Mouse (Mus musculus) intestine, embryonic 15.5 days (tissue): ENCODE measurements at regions not wholly inside any gene's neighbourhood (a gene's known extent, or its start where the extent isn't known, plus 50 kb on each side); places are given as distances from the start of the nearest gene placed in this dataset.

Experiments used
- ATAC-seq: fragments of 200-750 bp; cut with Nextera tagmentation; 2 replicates; pipeline ENCODE4 v1.8.0; 2017; ENCODE audit warnings: moderate TSS enrichment, moderate library complexity
- H3K27ac ChIP-seq: fragments of 300-500 bp; sonication (generic); 2 replicates; pipeline ENCODE4 v1.5.1; 2015; ENCODE audit warnings: mild to moderate bottlenecking, inconsistent platforms
- H3K27me3 ChIP-seq: fragments of 300-500 bp; sonication (generic); replicated peaks from 2 replicates; pipeline ENCODE4 v1.6.1; 2015; ENCODE audit warnings: inconsistent platforms
- H3K36me3 ChIP-seq: fragments of 300-500 bp; sonication (generic); 2 replicates; pipeline ENCODE4 v1.6.1; 2015; ENCODE audit warnings: inconsistent platforms
- H3K4me1 ChIP-seq: fragments of 300-500 bp; sonication (generic); replicated peaks from 2 replicates; pipeline ENCODE4 v1.6.1; 2015; ENCODE audit warnings: inconsistent platforms
- H3K4me2 ChIP-seq: fragments of 300-500 bp; sonication (generic); replicated peaks from 2 replicates; pipeline ENCODE4 v1.6.1; 2015; ENCODE audit warnings: mild to moderate bottlenecking, inconsistent platforms
- H3K4me3 ChIP-seq: fragments of 300-500 bp; sonication (generic); replicated peaks from 2 replicates; pipeline ENCODE4 v1.5.1; 2015; ENCODE audit warnings: inconsistent platforms
- H3K9ac ChIP-seq: fragments of 300-500 bp; sonication (generic); 2 replicates; pipeline ENCODE4 v1.6.1; 2015; ENCODE audit warnings: inconsistent platforms
- H3K9me3 ChIP-seq: fragments of 300-500 bp; sonication (generic); 2 replicates; pipeline ENCODE4 v1.6.1; 2016; ENCODE audit warnings: inconsistent platforms
- WGBS: fragments of 180-500 bp; shearing (Covaris S2); methylation state at CpG from one replicate; pipeline ENCODE4 v1.1.7; 2015; 5-methylcytosine and 5-hydroxymethylcytosine counted together

DNA sequence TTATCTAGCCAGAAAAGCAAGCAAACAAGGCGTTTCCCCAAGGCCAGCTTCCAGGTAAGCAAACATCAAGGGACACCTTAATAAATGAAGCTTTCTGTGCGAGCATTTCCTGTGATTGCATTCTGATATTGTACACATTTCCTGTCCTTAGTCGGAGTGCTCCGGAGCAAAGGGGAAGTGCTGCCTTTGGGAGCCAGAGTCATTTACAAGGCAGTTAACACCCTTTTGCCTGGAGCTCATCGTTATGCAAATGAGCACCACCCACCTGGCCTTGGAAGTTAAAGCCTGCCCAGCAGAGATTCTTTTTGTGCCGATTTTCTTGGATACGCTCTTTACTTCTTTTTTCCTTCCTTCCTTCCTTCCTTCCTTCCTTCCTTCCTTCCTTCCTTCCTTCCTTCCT, 147.0 kb downstream of the Bcl2l11 start:
- Histone ChIP-seq H3K9ac (no peak overlapping the region), H3K9me3 (no peaks in the 10 kb centered on the region), H3K27me3 (no peaks in the 10 kb centered on the region), H3K4me3 (no peak overlapping the region), H3K36me3 (no peaks in the 10 kb centered on the region), H3K27ac (no peak overlapping the region), H3K4me1 (no peaks in the 10 kb centered on the region; the same call in none of the 2 replicates), H3K4me2 (0 out of 2 replicates have a peak overlapping the region, but pooled peaks have one; percentile 17)
- WGBS = 12% methylated on average over 7 of the region's 7 CpGs
- ATAC-seq = no peak; the same call in 1 of the 2 replicates

DNA sequence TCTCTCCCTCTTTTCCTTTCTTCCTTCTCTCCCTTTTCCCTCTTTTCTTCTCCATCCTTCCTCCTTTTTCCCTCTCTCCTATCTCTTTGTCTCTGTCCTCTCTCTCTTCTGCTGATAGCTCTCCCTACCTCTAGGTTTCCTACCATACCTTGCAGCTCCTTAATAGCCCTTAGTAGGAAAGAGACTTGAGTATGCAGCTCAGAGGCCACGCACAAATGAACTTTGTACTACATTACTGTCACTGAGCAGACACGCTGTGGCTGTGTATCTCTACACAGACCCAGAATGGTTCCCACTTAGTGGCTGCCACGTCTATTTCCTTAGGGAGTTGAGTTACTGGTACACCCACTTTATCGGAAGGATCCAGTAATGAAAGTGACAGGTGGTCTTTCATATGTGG, 147.5 kb downstream of the Bcl2l11 start:
- ATAC-seq = peak; percentile 72

GRCm38 (mm10) chr2:128276337-128276736, 150.5 kb downstream of the Bcl2l11 start:
- Histone ChIP-seq H3K36me3 (no peaks in the 10 kb centered on the region), H3K9me3 (no peaks in the 10 kb centered on the region), H3K4me2 (no peak overlapping the region), H3K4me3 (no peak overlapping the region), H3K27ac (no peak overlapping the region), H3K9ac (no peak overlapping the region), H3K4me1 (peaks cover 12% of the 10 kb centered on the region), H3K27me3 (no peaks in the 10 kb centered on the region)
- no peak for ATAC-seq
- 83% methylated on average over 5 of the region's 5 CpGs for WGBS

More for the DNA sequence above, 147.5 kb downstream of the Bcl2l11 start:
- H3K27ac ChIP-seq = no peak overlapping the region
- no peaks in the 10 kb centered on the region for H3K9me3 ChIP-seq
- H3K36me3 ChIP-seq = no peaks in the 10 kb centered on the region
- no peaks in the 10 kb centered on the region for H3K27me3 ChIP-seq
- H3K4me2 ChIP-seq = no peak overlapping the region
- H3K4me3 ChIP-seq = no peak overlapping the region
- no peaks in the 10 kb centered on the region; the same call in none of the 2 replicates for H3K4me1 ChIP-seq
- WGBS = 49% methylated on average over 4 of the region's 4 CpGs
- H3K9ac ChIP-seq = no peak overlapping the region

DNA sequence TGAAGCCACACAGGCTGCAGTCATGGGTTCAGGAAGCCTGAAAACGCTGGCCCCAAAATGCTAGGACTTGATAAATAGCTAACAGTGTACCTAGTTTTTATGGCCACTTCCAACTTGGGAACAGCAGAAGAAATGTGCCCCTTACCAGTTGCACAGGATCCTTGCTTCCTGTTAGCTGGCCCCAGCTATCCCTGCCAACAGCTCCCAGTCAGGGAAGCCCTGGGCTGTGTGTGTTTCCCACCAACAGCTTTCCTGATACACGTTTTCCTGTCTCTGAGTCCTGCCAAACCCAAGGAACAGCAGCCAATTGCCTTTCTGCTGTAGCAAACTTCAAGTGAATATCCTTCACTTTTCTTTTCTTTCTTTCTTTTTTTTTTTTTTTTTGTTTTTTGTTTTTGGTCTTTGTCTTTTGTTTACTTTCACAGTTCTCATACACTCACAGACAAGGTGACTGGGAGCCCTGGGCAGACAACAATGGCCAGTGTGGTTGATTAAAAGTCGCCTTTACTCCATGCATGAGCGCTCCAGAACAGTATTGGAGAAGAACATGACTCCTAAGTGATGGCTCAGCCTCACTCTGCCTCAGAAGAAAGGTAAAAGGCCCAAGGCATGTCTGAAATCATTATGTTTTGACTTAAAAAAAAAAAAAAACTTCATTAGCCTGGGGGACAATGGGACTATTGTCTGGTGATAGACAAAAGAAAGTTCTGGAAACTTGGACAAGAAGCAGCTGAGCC, 151.7 kb downstream of the Bcl2l11 start:
- H3K27ac ChIP-seq = no peak overlapping the region

DNA sequence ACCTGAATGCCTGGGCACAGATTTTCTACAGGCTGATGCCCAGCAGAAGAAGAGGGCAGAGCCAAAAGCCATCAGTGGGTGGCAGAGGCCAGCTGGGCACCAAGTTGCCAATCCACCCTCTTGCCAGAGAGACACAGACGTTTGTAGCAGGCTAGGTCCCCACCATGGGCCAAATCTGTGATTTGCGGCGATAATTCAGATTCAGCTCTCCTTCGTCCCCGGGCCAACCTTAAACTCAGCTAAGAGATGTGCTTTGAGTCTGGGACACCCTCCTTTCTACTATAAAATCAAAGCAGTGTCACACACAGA, 152.2 kb downstream of the Bcl2l11 start:
- 80% methylated on average over 5 of the region's 5 CpGs for WGBS
- H3K9ac ChIP-seq = no peak overlapping the region
- H3K27me3 ChIP-seq = no peaks in the 10 kb centered on the region
- no peak overlapping the region for H3K4me3 ChIP-seq
- H3K36me3 ChIP-seq = no peaks in the 10 kb centered on the region
- no peak for ATAC-seq
- H3K4me1 ChIP-seq = peaks cover 12% of the 10 kb centered on the region
- H3K4me2 ChIP-seq = no peak overlapping the region
- H3K27ac ChIP-seq = no peak overlapping the region
- no peaks in the 10 kb centered on the region for H3K9me3 ChIP-seq

More for the DNA sequence above, 151.7 kb downstream of the Bcl2l11 start:
- H3K4me1 ChIP-seq = peaks cover 12% of the 10 kb centered on the region
- no peaks in the 10 kb centered on the region for H3K36me3 ChIP-seq
- WGBS = 58% methylated on average over 4 of the region's 4 CpGs
- H3K9ac ChIP-seq = no peak overlapping the region
- no peaks in the 10 kb centered on the region for H3K27me3 ChIP-seq
- no peak for ATAC-seq
- H3K9me3 ChIP-seq = no peaks in the 10 kb centered on the region
- H3K4me3 ChIP-seq = no peak overlapping the region
- no peak overlapping the region for H3K4me2 ChIP-seq

- Histone ChIP-seq H3K4me3 (no peak overlapping the region), H3K27ac (no peak overlapping the region), H3K36me3 (no peaks in the 10 kb centered on the region), H3K9me3 (no peaks in the 10 kb centered on the region), H3K4me2 (peak overlapping the region; percentile 38), H3K9ac (no peak overlapping the region), H3K4me1 (peaks cover 12% of the 10 kb centered on the region), H3K27me3 (no peaks in the 10 kb centered on the region)
- peak; percentile 48; the same call in 1 of the 2 replicates for ATAC-seq
- WGBS = 21% methylated on average over 12 of the region's 12 CpGs
Observed at GRCm38 (mm10) chr2:128278608-128279081, 152.8 kb downstream of the Bcl2l11 start.

DNA sequence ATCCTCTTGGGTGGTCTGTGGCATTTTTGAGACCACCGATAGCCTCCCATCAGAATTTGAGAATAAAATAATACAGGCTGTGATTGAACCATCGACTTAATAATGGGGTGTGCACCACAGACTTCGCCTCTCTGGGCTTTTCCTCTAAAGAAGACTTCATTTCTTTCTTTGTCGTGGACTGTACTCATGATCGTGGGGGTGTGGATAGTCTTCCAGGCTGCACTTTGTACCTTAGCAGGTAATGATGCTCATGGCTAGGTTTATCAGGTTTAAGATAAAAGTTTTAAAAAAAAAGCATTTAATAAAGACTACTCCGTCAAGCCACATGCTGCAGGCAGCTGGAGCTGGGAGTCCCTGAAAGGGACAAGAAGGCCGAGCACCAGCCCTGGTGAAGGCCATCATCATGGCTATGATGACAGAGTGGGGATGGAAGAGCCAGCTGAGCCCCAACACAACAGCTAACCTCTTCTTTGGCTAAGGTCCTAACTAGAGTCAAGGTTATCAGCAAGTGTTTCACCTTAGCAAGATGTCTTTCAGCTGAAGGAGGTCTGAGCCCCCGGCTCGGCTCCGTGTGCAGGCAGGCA, 153.4 kb downstream of the Bcl2l11 start:
- H3K27me3 ChIP-seq = no peaks in the 10 kb centered on the region
- H3K4me1 ChIP-seq = peaks cover 12% of the 10 kb centered on the region
- no peak overlapping the region for H3K4me3 ChIP-seq
- H3K27ac ChIP-seq = no peak overlapping the region
- no peaks in the 10 kb centered on the region for H3K9me3 ChIP-seq
- no peaks in the 10 kb centered on the region for H3K36me3 ChIP-seq
- no peak overlapping the region; the same call in 1 of the 2 replicates for H3K9ac ChIP-seq
- peak; percentile 67 for ATAC-seq
- 64% methylated on average over 10 of the region's 10 CpGs for WGBS
- peak overlapping the region; percentile 38; the same call in 1 of the 2 replicates for H3K4me2 ChIP-seq

- Histone ChIP-seq H3K9ac (no peak overlapping the region), H3K9me3 (no peaks in the 10 kb centered on the region), H3K4me1 (peaks cover 19% of the 10 kb centered on the region), H3K36me3 (no peaks in the 10 kb centered on the region), H3K27ac (no peak overlapping the region), H3K4me3 (no peak overlapping the region), H3K4me2 (no peak overlapping the region), H3K27me3 (no peaks in the 10 kb centered on the region)
- ATAC-seq = no peak
- WGBS = 33% methylated on average over 4 of the region's 4 CpGs
Observed at GRCm38 (mm10) chr2:128282591-128282990, 156.8 kb downstream of the Bcl2l11 start.

GRCm38 (mm10) chr2:128284822-128285421, 159.1 kb downstream of the Bcl2l11 start:
- Histone ChIP-seq H3K9me3 (no peaks in the 10 kb centered on the region), H3K9ac (no peak overlapping the region), H3K4me3 (no peak overlapping the region), H3K4me2 (no peak overlapping the region), H3K27ac (no peak overlapping the region), H3K4me1 (peaks cover 8% of the 10 kb centered on the region; the same call in 1 of the 2 replicates), H3K27me3 (no peaks in the 10 kb centered on the region), H3K36me3 (no peaks in the 10 kb centered on the region)
- peak; percentile 83 for ATAC-seq
- WGBS = 47% methylated on average over 7 of the region's 7 CpGs

GRCm38 (mm10) chr2:128285457-128285856, 159.6 kb downstream of the Bcl2l11 start:
- no peak overlapping the region for H3K27ac ChIP-seq
- no peak overlapping the region for H3K4me2 ChIP-seq
- H3K4me1 ChIP-seq = peaks cover 8% of the 10 kb centered on the region; the same call in 1 of the 2 replicates
- no peak overlapping the region for H3K4me3 ChIP-seq
- 92% methylated on average over 12 of the region's 12 CpGs for WGBS
- no peaks in the 10 kb centered on the region for H3K27me3 ChIP-seq
- no peaks in the 10 kb centered on the region for H3K9me3 ChIP-seq
- ATAC-seq = no peak
- no peaks in the 10 kb centered on the region for H3K36me3 ChIP-seq
- H3K9ac ChIP-seq = no peak overlapping the region

GRCm38 (mm10) chr2:128288138-128288551, 162.3 kb downstream of the Bcl2l11 start:
- ATAC-seq = no peak
- H3K4me3 ChIP-seq = no peak overlapping the region
- H3K27me3 ChIP-seq = no peaks in the 10 kb centered on the region
- H3K36me3 ChIP-seq = no peaks in the 10 kb centered on the region
- H3K4me2 ChIP-seq = no peak overlapping the region
- H3K4me1 ChIP-seq = peaks cover 8% of the 10 kb centered on the region; the same call in 1 of the 2 replicates
- no peaks in the 10 kb centered on the region for H3K9me3 ChIP-seq
- no peak overlapping the region for H3K9ac ChIP-seq
- H3K27ac ChIP-seq = no peak overlapping the region
- WGBS = 61% methylated on average over 12 of the region's 12 CpGs

DNA sequence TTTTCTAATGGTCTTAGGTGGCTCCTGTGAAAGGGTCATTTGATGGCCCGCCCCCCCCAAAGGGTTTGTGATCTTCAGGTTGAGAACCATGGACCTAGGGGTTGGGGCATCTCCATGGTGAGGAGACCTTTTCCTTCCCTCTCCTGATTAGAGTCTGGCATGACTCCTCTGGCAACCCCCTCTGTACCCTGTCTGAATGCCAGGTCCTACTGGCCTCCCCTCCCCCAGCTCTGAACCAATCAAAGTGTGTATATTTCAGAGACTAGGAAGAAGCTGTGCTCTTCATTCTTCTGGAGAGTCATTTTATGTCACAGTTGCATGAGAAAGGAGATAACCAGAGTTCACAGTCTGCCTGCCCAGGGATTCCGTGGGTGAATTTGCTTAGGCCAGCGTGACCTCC, 164.8 kb downstream of the Bcl2l11 start:
- no peak overlapping the region for H3K9ac ChIP-seq
- H3K4me3 ChIP-seq = no peak overlapping the region
- H3K27me3 ChIP-seq = no peaks in the 10 kb centered on the region
- 95% methylated on average over 3 of the region's 3 CpGs for WGBS
- H3K9me3 ChIP-seq = no peaks in the 10 kb centered on the region
- H3K27ac ChIP-seq = no peak overlapping the region
- H3K4me2 ChIP-seq = no peak overlapping the region
- H3K4me1 ChIP-seq = 0 out of 2 replicates have a peak, but pooled peaks cover 2% of the 10 kb centered on the region
- ATAC-seq = no peak
- no peaks in the 10 kb centered on the region for H3K36me3 ChIP-seq
